Mouse (Mus musculus): ENCODE results near the gene Trp53tg5. TPM values are rescaled to one million over a fixed set of nuclear protein-coding genes. Genes with fewer than 3 reads are reported as not detected.

The Trp53tg5 gene
- total RNA-seq, 2 experiments from 2014 or later = not detected

- ATAC-seq (replicated peaks; ENCODE audit: low FRiP score, poor library complexity, severe bottlenecking) = no peak
These were observed 37.2 kb downstream of the Trp53tg5 start for GRCm38 (mm10) chr2:164436215-164436913.

- no peak for ATAC-seq (replicated peaks; ENCODE audit: low FRiP score, poor library complexity, severe bottlenecking)
These were observed 38.1 kb downstream of the Trp53tg5 start for GRCm38 (mm10) chr2:164435216-164436090.

DNA sequence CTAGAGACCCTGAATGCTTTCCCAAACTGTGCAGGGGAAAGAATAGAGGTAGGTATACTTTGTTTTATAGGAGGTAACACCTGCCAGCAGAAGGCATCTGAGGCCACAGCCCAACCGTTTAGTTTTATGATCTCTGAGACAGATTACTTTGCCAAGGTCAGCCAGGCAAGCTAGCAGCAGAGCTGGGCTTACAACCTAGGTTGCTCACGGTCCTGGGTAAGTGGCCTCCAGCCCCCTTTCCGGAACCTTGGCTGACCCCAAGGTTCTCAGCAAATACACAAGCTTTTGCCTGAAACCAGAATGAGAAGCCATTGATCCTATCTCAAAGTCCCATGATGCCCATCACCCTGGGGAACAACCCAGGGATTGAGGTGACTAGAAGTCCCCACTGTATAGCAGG is 38.8 kb downstream of the Trp53tg5 start:
- no peak for ATAC-seq (replicated peaks; ENCODE audit: low FRiP score, poor library complexity, severe bottlenecking)

DNA sequence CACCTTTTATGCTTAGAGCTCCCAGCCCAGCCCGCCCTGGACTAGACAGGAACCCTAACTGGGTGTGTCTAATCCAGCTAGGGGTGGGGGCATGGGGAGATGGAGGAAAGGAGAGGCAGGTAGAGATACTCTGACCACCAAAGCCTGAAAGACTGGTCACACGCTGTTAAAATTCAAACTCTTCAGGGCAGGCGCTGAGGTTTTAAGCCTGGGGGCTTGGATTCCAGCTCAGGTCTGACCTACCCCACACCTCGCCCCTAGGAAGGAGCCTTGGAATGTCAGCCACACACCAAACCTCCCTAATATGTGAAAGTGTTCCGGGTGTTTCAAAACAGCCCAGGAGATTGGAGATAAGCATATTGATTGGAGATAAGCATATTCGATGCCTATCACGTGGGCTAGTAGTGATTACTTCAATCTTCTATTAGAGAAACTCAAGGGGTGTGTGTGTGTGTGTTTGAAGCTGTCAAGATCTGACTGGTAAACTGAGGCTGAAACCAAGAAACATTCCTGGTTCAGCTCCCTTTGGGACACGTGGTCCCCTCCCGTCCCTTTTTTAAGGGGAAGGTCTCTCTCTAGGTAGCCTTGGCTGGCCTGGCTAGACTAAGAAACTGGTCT is 40.1 kb downstream of the Trp53tg5 start:
- no peak for ATAC-seq (replicated peaks; ENCODE audit: low FRiP score, poor library complexity, severe bottlenecking)

GRCm38 (mm10) chr2:164432541-164433191 is 40.9 kb downstream of the Trp53tg5 start:
- no peak for ATAC-seq (replicated peaks; ENCODE audit: low FRiP score, poor library complexity, severe bottlenecking)

- no peak for ATAC-seq (replicated peaks; ENCODE audit: low FRiP score, poor library complexity, severe bottlenecking)
These were observed 41.7 kb downstream of the Trp53tg5 start for GRCm38 (mm10) chr2:164431676-164432465.

DNA sequence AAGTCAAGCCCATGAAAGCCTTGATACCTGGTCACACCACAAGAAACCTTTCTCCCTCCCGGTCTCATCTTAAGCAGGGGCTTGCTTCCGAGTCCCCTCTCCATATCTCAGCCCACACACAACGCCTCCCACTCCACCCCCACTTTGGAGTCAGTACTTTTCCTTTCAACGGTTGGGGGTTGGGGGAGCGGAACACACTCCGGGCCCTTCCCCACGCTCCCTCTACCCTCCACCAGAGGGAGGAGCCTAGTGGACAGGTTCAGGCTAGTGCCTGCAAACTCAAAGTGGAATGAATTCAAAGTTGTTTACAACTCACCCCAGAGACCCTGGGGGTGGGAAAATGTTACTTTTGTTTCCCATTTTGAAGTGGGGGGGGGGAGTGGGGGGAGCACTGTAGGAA is 42.8 kb downstream of the Trp53tg5 start:
- ATAC-seq (replicated peaks; ENCODE audit: low FRiP score, poor library complexity, severe bottlenecking) = no peak

- ATAC-seq (replicated peaks; ENCODE audit: low FRiP score, poor library complexity, severe bottlenecking) = no peak
These were observed 43.5 kb downstream of the Trp53tg5 start for GRCm38 (mm10) chr2:164429881-164430615.

GRCm38 (mm10) chr2:164428451-164428850 is 45.1 kb downstream of the Trp53tg5 start:
- ATAC-seq (replicated peaks; ENCODE audit: low FRiP score, poor library complexity, severe bottlenecking) = no peak

GRCm38 (mm10) chr2:164426952-164427351 is 46.6 kb downstream of the Trp53tg5 start:
- no peak for ATAC-seq (replicated peaks; ENCODE audit: low FRiP score, poor library complexity, severe bottlenecking)

- no peak for ATAC-seq (replicated peaks; ENCODE audit: low FRiP score, poor library complexity, severe bottlenecking)
These were observed 47.4 kb downstream of the Trp53tg5 start for GRCm38 (mm10) chr2:164426121-164426520.

- ATAC-seq (replicated peaks; ENCODE audit: low FRiP score, poor library complexity, severe bottlenecking) = no peak
These were observed 48.1 kb downstream of the Trp53tg5 start for GRCm38 (mm10) chr2:164425401-164425800.

- ATAC-seq (replicated peaks; ENCODE audit: low FRiP score, poor library complexity, severe bottlenecking) = no peak
These were observed 49.1 kb downstream of the Trp53tg5 start for GRCm38 (mm10) chr2:164424406-164424805.

- ATAC-seq (replicated peaks; ENCODE audit: low FRiP score, poor library complexity, severe bottlenecking) = no peak
These were observed 50.1 kb downstream of the Trp53tg5 start for GRCm38 (mm10) chr2:164423464-164423863.

GRCm38 (mm10) chr2:164422675-164423393 is 50.7 kb downstream of the Trp53tg5 start:
- ATAC-seq (replicated peaks; ENCODE audit: low FRiP score, poor library complexity, severe bottlenecking) = no peak

GRCm38 (mm10) chr2:164421979-164422378 is 51.5 kb downstream of the Trp53tg5 start:
- ATAC-seq (replicated peaks; ENCODE audit: low FRiP score, poor library complexity, severe bottlenecking) = no peak

GRCm38 (mm10) chr2:164421306-164421705 is 52.2 kb downstream of the Trp53tg5 start:
- no peak for ATAC-seq (replicated peaks; ENCODE audit: low FRiP score, poor library complexity, severe bottlenecking)

All from erythroblast, adult 5-6 weeks (primary cell).